ENCODE assay signal across 24 mouse cellular contexts in genomic region chr11:3846351-3846750, GRCm38 (mm10). TPM values are rescaled to one million over a fixed set of nuclear protein-coding genes. Genes with fewer than 3 reads are reported as not detected.
"Had no signal": no experiment of that assay in that cellular context is flagged by ENCODE, and none has a peak within 500 bp of the region (broad histone marks: within the 10 kb centered on the region; RNA-seq: fewer than 3 reads in every experiment).

No protein-coding gene starts in this region.

- H3K4me3 ChIP-seq: heart, embryonic 12.5 days; hindbrain, embryonic 13.5 days; hindbrain, embryonic 15.5 days; kidney, embryonic 15.5 days; limb, embryonic 13.5 days; limb, embryonic 15.5 days; liver, embryonic 12.5 days had no signal

- DNase-seq: gastrocnemius, postnatal 14 days; gastrocnemius, postnatal 36 days; heart, postnatal 10 days; heart, postnatal 36 days; kidney, adult 11 months; kidney, adult 2 months; kidney, adult 9 months; kidney, postnatal 14 days; kidney, postnatal 36 days; layer of hippocampus, adult 9-11 months; layer of hippocampus, postnatal 36 days; left cerebral cortex, postnatal 4 days had no signal

- H3K27ac ChIP-seq: hindbrain, embryonic 13.5 days; hindbrain, embryonic 15.5 days; hindbrain, postnatal 0 days; kidney, embryonic 15.5 days; kidney, postnatal 0 days; limb, embryonic 13.5 days; limb, embryonic 15.5 days; liver, embryonic 12.5 days; liver, embryonic 14.5 days had no signal

RNA-seq across cellular contexts. Expression of gene Osbp2, which starts 17.4 kb away (rescaled TPM):
- total RNA-seq: hematopoietic stem cell, adult 5-6 weeks had no signal

RNA-seq across cellular contexts. Expression of gene 4921536K21Rik, which starts 48.5 kb away (rescaled TPM):
- total RNA-seq: hematopoietic stem cell, adult 5-6 weeks; liver, adult 2 months had no signal
